Mouse (Mus musculus) forebrain, embryonic 13.5 days (tissue): ENCODE results near the gene Map3k5. TPM values are rescaled to one million over a fixed set of nuclear protein-coding genes. Genes with fewer than 3 reads are reported as not detected.

ENCODE experiments used
- ATAC-seq: fragments of 200-750 bp; cut with Nextera tagmentation; 2 replicates; pipeline ENCODE4 v1.8.0; 2017
- H3K27ac ChIP-seq: fragments of 300-500 bp; sonication (generic); 2 replicates; pipeline ENCODE4 v1.5.1; 2015; ENCODE audit warnings: inconsistent platforms, mild to moderate bottlenecking, moderate library complexity
- H3K27me3 ChIP-seq: fragments of 300-500 bp; sonication (generic); 2 replicates; pipeline ENCODE4 v1.6.1; 2015; ENCODE audit warnings: mild to moderate bottlenecking, inconsistent platforms
- H3K36me3 ChIP-seq: fragments of 300-500 bp; sonication (generic); 2 replicates; pipeline ENCODE4 v1.6.1; 2015; ENCODE audit warnings: mild to moderate bottlenecking, inconsistent platforms; ENCODE audit not compliant: poor library complexity, severe bottlenecking
- H3K4me1 ChIP-seq: fragments of 300-500 bp; sonication (generic); 2 replicates; pipeline ENCODE4 v1.6.1; 2015; ENCODE audit warnings: inconsistent platforms
- H3K4me2 ChIP-seq: fragments of 300-500 bp; sonication (generic); 2 replicates; pipeline ENCODE4 v1.6.1; 2015; ENCODE audit warnings: inconsistent platforms, mild to moderate bottlenecking, moderate library complexity
- H3K4me3 ChIP-seq: fragments of 300-500 bp; sonication (generic); 2 replicates; pipeline ENCODE4 v1.5.1; 2015; ENCODE audit warnings: mild to moderate bottlenecking, inconsistent platforms
- H3K9ac ChIP-seq: fragments of 300-500 bp; sonication (generic); 2 replicates; pipeline ENCODE4 v1.6.1; 2015; ENCODE audit warnings: mild to moderate bottlenecking, inconsistent platforms
- H3K9me3 ChIP-seq: fragments of 300-500 bp; sonication (generic); replicated peaks from 2 replicates; pipeline ENCODE4 v1.6.1; 2016; ENCODE audit warnings: inconsistent platforms
- WGBS: fragments of 180-500 bp; shearing (Covaris S2); methylation state at CpG from one replicate; pipeline ENCODE4 v1.1.7; 2015; 5-methylcytosine and 5-hydroxymethylcytosine counted together
- polyA plus RNA-seq: library from polyadenylated mRNA; unstranded; fragments of >200 nt; fragmentation: Nextera tagmentation; extraction: Ambion mirVana; gene quantifications from 2 replicates; pipeline ENCODE4 v1.2.1, GENCODE M21; 2015

Map3k5 gene
- polyA plus RNA-seq, 1 experiment from 2014 or later, result 0.36 TPM

- H3K4me3 ChIP-seq, result no peak overlapping the region
- no peaks in the 10 kb centered on the region for H3K27me3 ChIP-seq
- WGBS, result 86% methylated on average over 15 of the region's 15 CpGs
- no peak overlapping the region for H3K9ac ChIP-seq
- no peak overlapping the region for H3K27ac ChIP-seq
- no peaks in the 10 kb centered on the region for H3K36me3 ChIP-seq
- H3K4me1 ChIP-seq, result no peaks in the 10 kb centered on the region
- no peak for ATAC-seq
- no peak overlapping the region for H3K4me2 ChIP-seq
- peaks cover 9% of the 10 kb centered on the region for H3K9me3 ChIP-seq
Measured at GRCm38 (mm10) chr10:20021670-20022468, 87.6 kb downstream of the Map3k5 start.

GRCm38 (mm10) chr10:20022608-20023340 lies 88.5 kb downstream of the Map3k5 start:
- Histone ChIP-seq H3K4me1 (no peaks in the 10 kb centered on the region), H3K36me3 (no peaks in the 10 kb centered on the region), H3K4me2 (no peak overlapping the region), H3K9me3 (peaks cover 7% of the 10 kb centered on the region), H3K9ac (no peak overlapping the region), H3K4me3 (no peak overlapping the region), H3K27ac (no peak overlapping the region), H3K27me3 (no peaks in the 10 kb centered on the region)
- WGBS, result 60% methylated on average over 10 of the region's 10 CpGs
- ATAC-seq, result no peak

GRCm38 (mm10) chr10:20023524-20023923 lies 89.3 kb downstream of the Map3k5 start:
- H3K36me3 ChIP-seq, result no peaks in the 10 kb centered on the region
- WGBS, result 71% methylated on average over 10 of the region's 10 CpGs
- H3K27me3 ChIP-seq, result no peaks in the 10 kb centered on the region
- H3K27ac ChIP-seq, result no peak overlapping the region
- no peak overlapping the region for H3K4me3 ChIP-seq
- no peak overlapping the region for H3K4me2 ChIP-seq
- no peaks in the 10 kb centered on the region for H3K9me3 ChIP-seq
- H3K9ac ChIP-seq, result no peak overlapping the region
- H3K4me1 ChIP-seq, result no peaks in the 10 kb centered on the region
- no peak for ATAC-seq

GRCm38 (mm10) chr10:20024891-20025290 lies 90.6 kb downstream of the Map3k5 start:
- no peaks in the 10 kb centered on the region for H3K27me3 ChIP-seq
- no peaks in the 10 kb centered on the region for H3K9me3 ChIP-seq
- no peak overlapping the region for H3K4me2 ChIP-seq
- H3K36me3 ChIP-seq, result no peaks in the 10 kb centered on the region
- no peak overlapping the region for H3K9ac ChIP-seq
- no peak for ATAC-seq
- no peak overlapping the region for H3K27ac ChIP-seq
- 96% methylated on average over 10 of the region's 10 CpGs for whole genome bisulfite sequencing
- no peaks in the 10 kb centered on the region for H3K4me1 ChIP-seq
- H3K4me3 ChIP-seq, result no peak overlapping the region

- H3K36me3 ChIP-seq, result no peaks in the 10 kb centered on the region
- H3K9ac ChIP-seq, result no peak overlapping the region
- no peaks in the 10 kb centered on the region for H3K4me1 ChIP-seq
- H3K27me3 ChIP-seq, result no peaks in the 10 kb centered on the region
- H3K4me3 ChIP-seq, result no peak overlapping the region
- H3K27ac ChIP-seq, result no peak overlapping the region
- H3K9me3 ChIP-seq, result no peaks in the 10 kb centered on the region
- WGBS, result 89% methylated on average over 12 of the region's 12 CpGs
- no peak overlapping the region for H3K4me2 ChIP-seq
- ATAC-seq, result no peak
Measured at GRCm38 (mm10) chr10:20025781-20026520, 91.7 kb downstream of the Map3k5 start.

- H3K4me2 ChIP-seq, result no peak overlapping the region
- H3K4me1 ChIP-seq, result no peaks in the 10 kb centered on the region
- ATAC-seq, result no peak
- H3K9ac ChIP-seq, result no peak overlapping the region
- H3K4me3 ChIP-seq, result no peak overlapping the region
- WGBS, result 53% methylated on average over 1 of the region's 1 CpGs
- H3K27ac ChIP-seq, result no peak overlapping the region
- no peaks in the 10 kb centered on the region for H3K27me3 ChIP-seq
- H3K36me3 ChIP-seq, result no peaks in the 10 kb centered on the region
- no peaks in the 10 kb centered on the region for H3K9me3 ChIP-seq
Measured at GRCm38 (mm10) chr10:20030703-20031102, 96.4 kb downstream of the Map3k5 start.

GRCm38 (mm10) chr10:20031936-20032335 lies 97.7 kb downstream of the Map3k5 start:
- Histone ChIP-seq H3K27me3 (no peaks in the 10 kb centered on the region), H3K4me1 (no peaks in the 10 kb centered on the region), H3K9ac (no peak overlapping the region), H3K9me3 (no peaks in the 10 kb centered on the region), H3K4me3 (no peak overlapping the region), H3K4me2 (no peak overlapping the region), H3K36me3 (no peaks in the 10 kb centered on the region), H3K27ac (no peak overlapping the region)
- WGBS, result 78% methylated on average over 2 of the region's 2 CpGs
- ATAC-seq, result no peak

GRCm38 (mm10) chr10:20036375-20036774 lies 102.1 kb downstream of the Map3k5 start:
- H3K27ac ChIP-seq, result no peak overlapping the region
- no peaks in the 10 kb centered on the region for H3K36me3 ChIP-seq
- no peaks in the 10 kb centered on the region for H3K27me3 ChIP-seq
- no peak overlapping the region for H3K9ac ChIP-seq
- no peak overlapping the region for H3K4me3 ChIP-seq
- no peak overlapping the region for H3K4me2 ChIP-seq
- no peak for ATAC-seq
- H3K4me1 ChIP-seq, result no peaks in the 10 kb centered on the region
- WGBS, result 87% methylated on average over 2 of the region's 2 CpGs
- H3K9me3 ChIP-seq, result no peaks in the 10 kb centered on the region

GRCm38 (mm10) chr10:20036846-20037245 lies 102.6 kb downstream of the Map3k5 start:
- Histone ChIP-seq H3K4me2 (no peak overlapping the region), H3K27me3 (no peaks in the 10 kb centered on the region), H3K36me3 (no peaks in the 10 kb centered on the region), H3K4me1 (no peaks in the 10 kb centered on the region), H3K9me3 (no peaks in the 10 kb centered on the region), H3K9ac (no peak overlapping the region), H3K27ac (no peak overlapping the region), H3K4me3 (no peak overlapping the region)
- 85% methylated on average over 7 of the region's 7 CpGs for WGBS
- no peak for ATAC-seq

GRCm38 (mm10) chr10:20039531-20039930 lies 105.3 kb downstream of the Map3k5 start:
- H3K27me3 ChIP-seq, result no peaks in the 10 kb centered on the region
- no peaks in the 10 kb centered on the region for H3K9me3 ChIP-seq
- H3K4me1 ChIP-seq, result no peaks in the 10 kb centered on the region
- H3K4me3 ChIP-seq, result no peak overlapping the region
- WGBS, result 94% methylated on average over 3 of the region's 3 CpGs
- H3K27ac ChIP-seq, result no peak overlapping the region
- H3K9ac ChIP-seq, result no peak overlapping the region
- no peak for ATAC-seq
- no peak overlapping the region for H3K4me2 ChIP-seq
- H3K36me3 ChIP-seq, result no peaks in the 10 kb centered on the region

GRCm38 (mm10) chr10:20040116-20040515 lies 105.8 kb downstream of the Map3k5 start:
- no peak for ATAC-seq
- H3K4me2 ChIP-seq, result no peak overlapping the region
- H3K4me3 ChIP-seq, result no peak overlapping the region
- H3K4me1 ChIP-seq, result no peaks in the 10 kb centered on the region
- no peak overlapping the region for H3K27ac ChIP-seq
- H3K9me3 ChIP-seq, result no peaks in the 10 kb centered on the region
- H3K36me3 ChIP-seq, result no peaks in the 10 kb centered on the region
- 63% methylated on average over 7 of the region's 7 CpGs for WGBS
- H3K27me3 ChIP-seq, result no peaks in the 10 kb centered on the region
- H3K9ac ChIP-seq, result no peak overlapping the region

- H3K27ac ChIP-seq, result no peak overlapping the region
- no peaks in the 10 kb centered on the region for H3K4me1 ChIP-seq
- no peak overlapping the region for H3K9ac ChIP-seq
- ATAC-seq, result no peak
- no peak overlapping the region for H3K4me3 ChIP-seq
- no peak overlapping the region for H3K4me2 ChIP-seq
- no peaks in the 10 kb centered on the region for H3K36me3 ChIP-seq
- H3K9me3 ChIP-seq, result no peaks in the 10 kb centered on the region
- 81% methylated on average over 4 of the region's 4 CpGs for WGBS
- no peaks in the 10 kb centered on the region for H3K27me3 ChIP-seq
Measured at GRCm38 (mm10) chr10:20040677-20041076, 106.4 kb downstream of the Map3k5 start.
